Mouse (Mus musculus) brain, adult 2 months (tissue): Measurements from ENCODE around the gene Tcf7l2.

ENCODE experiments used
- DNase-seq: peaks from one replicate; pipeline ENCODE4 v3.0.0; 2011; ENCODE audit warnings: low read depth, low spot score

The Tcf7l2 gene

DNA sequence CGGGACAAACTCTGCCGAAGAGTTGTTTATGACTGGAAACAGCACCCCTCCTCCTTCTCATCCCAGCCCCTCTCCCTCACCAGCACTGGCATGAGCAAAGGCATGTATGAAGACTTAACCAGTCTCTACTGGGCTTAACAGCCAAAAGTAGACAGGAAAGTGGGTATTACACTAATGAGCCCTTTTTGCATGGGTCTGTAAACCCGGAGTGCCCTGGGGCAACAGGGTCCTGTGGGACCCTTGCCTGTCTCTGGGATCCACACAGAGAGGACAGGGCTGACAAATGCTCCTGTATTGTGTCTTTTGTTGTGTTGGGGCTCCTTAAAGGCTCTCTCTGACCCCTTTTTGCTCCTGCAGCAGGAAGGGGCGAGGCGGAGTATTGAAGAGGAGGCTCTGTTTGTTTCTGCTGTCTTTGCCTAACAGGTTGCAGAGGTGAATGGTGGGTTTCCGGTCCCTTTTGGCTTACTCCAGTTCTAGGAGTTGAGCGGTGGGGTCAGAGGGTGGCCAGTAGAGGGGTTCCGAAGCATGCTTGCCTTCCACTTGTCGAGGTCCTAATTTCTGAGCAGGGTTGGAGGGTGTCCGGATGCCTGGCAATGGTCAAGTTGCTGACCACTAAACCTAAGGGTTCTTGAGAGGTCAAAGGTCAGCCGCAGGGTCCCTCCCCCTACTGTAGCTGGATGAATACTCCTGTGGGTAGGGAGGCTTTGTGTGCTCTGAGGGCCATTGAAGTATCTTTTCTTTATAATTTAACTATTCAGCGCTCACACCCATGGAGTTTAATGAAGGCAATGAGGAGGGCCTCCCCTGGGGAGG is 161.2 kb downstream of the Tcf7l2 start:
- DNase-seq, result no peak

DNA sequence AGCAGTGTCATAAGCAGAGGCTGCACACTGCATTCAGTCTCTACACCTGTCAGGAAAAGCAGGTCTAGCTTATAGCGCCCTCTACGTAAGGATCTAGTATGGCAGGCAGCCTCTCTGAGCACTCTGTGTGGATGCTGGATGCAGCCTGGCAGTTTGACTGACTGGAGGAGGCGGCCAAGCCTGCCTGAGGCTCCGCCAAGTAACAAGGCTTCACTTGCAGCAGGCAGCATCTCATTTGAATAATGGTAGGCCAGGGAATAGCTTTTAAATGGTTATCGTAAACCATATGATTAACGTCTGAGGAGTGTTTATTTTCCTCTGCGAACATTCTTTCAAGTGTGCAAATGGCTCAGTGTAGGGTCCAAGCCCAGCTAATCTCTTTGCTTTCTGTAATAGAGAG is 167.4 kb downstream of the Tcf7l2 start:
- DNase-seq, result peak; percentile 64

DNA sequence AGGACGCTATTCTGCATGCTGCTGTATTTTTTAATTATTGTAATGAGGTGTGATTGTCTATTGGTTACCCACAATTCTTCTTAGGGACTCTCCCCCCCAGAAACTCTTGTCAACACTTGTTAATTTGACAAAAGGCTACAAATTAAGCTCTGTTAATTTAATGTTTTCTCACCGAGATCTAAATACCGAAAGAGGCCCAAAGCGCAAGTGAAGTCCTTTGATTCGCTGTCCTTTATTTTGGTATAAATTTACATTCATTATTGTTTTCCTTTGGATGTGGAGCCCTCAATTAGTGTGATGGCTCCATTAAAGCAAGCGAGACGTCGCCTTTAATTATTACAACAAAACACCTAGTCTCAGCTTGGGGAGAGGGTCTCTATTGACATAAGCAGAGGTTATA is 170.3 kb downstream of the Tcf7l2 start:
- no peak for DNase-seq

DNA sequence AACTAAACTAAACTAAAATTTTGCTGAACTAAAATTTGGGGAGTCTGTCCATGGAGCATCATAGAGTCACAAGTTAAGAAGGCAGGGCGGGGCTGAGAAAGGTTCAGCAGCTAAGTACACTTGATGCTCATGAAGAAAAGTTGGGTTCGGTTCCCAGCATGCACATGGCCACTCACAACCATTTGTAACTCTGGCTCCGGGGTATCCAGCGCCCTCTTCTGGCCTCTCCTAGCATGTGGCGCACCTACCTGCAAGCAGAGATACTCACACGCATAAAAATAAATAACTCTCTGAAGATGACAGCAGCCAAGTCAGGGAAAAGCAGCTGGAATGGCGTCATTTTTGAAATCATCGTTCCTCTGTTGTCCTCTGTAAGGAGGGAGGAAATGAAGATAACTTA is 171.2 kb downstream of the Tcf7l2 start:
- DNase-seq, result no peak

DNA sequence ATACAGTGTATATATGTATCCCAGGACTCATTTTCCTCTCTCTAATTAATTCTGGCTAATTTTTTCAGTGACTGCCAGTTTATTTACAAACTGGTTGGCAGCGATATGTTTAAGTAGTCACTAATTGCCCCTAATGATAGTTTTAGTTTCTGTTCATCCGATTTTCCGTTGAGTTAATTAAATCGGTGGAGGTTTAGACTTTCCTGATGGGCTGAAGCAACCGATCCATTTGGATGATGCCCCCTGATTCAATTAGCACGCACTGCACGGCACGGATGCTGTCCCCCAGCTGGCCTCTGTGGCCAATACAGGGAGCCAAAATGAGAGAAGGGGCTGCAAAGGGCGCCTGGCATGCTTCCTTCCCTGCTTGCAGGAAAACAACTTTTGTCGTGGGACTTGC is 172.0 kb downstream of the Tcf7l2 start:
- DNase-seq, result no peak

DNA sequence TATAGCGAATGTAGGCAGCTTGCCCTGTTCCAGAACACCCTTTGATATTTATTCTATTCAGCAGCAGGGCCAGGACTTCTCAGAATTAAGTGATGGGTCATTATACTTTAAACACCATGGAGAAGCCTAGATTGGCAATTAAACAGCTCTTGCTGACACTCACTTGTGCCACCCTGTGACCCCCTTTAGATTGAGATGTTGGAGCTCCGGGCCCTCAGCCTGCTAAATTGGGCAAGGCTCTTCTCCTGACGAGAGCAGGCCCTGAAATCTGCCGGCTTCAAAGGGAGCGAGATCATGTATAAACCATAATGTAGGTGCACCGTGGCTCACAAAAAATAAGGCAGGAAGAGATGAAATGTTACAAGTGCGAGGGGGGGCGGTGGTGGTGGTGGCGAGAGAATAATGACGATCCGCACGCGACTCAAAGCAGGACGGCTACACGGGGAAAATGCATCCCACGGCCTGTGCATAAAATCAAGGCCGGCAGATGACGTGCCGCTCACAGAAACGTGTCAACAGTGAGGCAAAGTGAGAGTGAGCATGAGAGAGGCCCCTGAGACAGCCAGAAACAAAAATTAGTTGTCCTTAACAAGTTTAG is 173.1 kb downstream of the Tcf7l2 start:
- peak; percentile 20 for DNase-seq

DNA sequence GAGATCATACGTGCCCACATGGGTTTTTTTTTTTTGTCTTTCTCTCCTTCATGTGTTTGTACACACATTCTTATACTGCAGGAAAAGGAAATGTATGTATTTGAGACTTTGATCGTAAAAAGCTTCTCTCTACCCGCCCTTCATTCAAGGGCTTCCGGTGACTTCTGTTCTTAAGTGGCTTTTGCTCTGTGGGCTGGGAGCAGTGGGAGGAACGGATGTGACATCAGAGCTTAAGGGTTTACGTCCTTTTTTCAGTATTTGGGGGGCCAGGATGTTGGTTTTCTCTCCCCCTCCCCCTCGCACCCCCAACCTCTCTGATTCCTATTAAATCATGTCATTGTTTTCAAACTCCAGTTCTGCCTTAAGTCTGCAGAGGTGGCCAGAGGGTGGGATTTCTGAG is 173.9 kb downstream of the Tcf7l2 start:
- DNase-seq, result no peak

DNA sequence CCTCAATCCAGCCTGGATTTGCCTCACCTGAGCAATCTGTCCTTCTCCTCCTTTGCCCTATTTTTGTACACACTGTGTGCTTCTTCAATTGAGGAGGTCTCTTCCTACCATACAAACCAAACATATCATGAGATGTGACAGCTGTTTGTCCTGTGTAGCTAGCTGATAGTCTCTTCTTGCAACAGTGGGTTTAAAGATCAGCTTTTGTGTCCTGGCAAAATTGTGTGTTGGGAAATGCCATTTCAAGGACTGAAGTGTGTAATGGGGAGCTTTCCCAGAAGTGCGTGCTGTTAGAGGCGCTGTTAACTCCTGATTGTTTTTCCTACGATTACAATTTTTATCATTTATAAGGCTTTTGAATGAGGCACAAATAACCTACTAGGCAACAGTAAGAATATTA is 174.6 kb downstream of the Tcf7l2 start:
- DNase-seq, result no peak

DNA sequence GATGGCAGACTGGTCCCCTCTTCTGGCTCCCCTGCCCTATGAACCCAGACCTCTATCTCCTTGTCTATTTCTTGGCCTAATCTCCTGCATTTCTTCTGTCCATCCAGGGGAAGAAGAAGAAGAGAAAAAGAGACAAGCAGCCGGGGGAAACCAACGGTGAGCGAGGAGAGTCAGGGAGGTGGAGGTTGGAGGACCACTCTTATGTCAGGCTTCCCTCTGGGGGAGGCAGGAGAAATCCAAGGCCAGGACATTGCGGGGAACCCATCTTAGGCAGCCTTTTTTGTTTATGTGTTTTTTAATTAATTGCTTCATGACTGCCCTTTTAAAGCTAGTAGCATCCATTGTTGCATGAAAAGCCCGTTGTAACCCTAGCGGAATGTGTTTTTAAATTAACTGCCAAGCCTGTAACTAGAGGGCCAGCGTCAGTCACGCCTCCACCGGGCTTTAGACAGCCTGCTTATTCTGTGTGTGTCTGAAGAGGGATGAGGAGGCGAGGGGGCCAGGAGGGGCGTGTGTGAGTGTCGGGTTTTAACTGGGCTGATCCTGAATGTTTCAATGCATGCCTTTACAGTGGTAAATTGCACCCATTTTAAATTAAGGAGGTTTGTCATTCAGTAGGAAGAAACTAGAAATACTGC is 182.3 kb downstream of the Tcf7l2 start:
- no peak for DNase-seq

DNA sequence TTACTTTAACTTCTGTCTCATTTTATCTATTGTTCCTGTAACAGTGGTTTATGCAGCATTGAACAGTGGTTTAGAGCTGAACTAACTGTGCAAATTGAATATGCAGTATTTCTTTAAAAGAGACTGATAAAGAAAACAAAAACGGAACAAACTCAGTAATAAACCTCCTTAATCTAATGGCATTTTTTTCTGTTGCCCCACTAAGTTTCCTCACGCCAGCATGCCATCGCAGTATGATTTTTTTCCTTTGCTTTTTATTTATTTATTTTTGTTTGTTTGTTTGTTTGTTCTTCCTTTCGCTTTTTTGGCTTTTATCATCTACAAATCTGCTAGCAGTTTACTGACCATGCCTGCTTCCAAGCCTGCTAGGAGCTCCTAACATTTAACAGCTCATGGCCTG is 183.2 kb downstream of the Tcf7l2 start:
- no peak for DNase-seq

DNA sequence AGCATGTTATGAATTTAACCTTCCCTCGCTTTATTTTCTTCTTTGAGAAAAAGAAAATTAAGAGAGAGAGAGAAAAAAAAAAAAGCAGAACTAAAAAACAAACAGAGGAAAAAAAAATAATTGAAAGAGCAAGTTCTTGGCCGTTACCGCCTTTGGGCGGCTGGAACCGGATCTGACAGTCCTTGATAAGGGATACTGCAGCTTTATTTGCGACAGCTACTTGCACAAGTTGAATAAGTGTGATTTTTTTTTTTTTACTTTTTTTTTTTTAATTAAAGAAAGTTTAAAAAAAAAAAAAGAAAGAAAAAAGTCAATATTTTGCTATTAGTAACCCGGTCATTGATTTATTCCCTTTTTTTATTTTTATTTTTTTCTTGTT is 183.8 kb downstream of the Tcf7l2 start:
- DNase-seq, result no peak

DNA sequence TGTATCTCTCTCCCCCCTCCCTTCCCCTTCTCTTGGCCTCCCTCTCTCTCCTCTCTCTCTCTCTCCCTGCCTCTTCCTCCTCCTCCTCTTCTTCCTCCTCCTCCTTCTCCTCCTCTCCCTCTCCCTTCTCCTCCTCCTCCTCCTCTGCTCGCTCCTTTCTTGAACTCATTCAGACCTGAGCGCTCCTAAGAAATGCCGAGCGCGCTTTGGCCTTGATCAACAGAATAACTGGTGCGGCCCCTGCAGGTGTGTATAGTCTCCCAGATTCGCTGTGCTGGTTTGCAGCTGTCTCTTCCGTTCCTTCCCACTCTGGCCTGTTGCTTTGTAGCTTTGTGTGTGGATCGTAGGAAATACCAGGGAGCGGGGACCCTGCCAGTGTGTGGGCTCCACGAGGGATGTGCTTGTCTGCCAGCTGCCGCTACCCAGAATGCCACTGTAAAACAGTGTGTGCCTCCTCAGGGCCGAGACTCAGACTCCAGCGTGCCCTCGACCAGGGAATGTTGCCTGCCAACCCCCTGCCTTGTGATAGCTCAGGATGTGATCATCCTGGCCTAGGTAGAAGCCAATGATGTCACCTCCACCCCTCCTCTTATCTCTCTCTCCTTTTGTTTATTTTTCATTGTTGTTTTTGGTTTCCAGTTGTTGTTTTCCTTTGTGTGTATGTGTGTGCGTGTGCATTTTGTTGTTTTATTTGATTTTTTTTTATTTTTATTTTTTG is 184.3 kb downstream of the Tcf7l2 start:
- no peak for DNase-seq

DNA sequence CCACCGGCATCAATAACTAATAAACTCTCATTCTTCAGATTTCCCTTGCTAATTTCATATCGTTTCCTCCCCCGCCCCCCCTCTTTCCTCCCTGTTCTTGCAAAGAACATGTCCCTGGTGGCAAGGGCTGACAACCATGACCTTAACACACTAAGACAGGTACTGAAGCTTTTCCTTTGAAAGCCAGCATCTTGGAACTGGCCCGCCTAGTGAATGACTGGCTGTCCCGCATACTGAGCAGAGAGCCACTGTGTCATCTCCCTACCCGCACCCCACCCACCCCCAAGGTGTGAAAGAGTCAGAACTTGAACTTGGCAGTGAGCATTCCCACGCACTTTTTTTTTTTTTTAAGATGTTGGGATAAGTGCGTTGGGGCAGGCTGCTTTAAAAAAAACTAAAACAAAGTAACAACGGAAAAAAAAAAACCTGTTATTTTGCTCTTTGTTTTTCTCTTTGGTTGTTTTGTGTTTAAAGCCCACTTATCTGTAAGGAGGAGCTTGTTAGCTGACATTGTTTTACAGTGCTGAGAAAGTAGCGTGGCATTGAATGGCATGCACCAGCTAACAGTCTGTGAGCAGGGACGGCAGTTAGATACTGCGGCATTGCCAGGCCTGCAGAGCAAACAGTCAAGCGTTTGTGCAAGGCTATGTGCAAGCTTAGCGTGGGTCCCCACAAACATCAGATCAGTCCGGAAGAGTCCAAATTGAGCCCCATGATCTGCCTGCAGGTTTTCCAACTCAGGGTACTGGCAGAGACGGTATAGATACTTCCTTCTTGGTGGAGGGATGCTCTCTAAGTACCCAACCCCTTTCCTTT is 185.4 kb downstream of the Tcf7l2 start:
- DNase-seq, result no peak

DNA sequence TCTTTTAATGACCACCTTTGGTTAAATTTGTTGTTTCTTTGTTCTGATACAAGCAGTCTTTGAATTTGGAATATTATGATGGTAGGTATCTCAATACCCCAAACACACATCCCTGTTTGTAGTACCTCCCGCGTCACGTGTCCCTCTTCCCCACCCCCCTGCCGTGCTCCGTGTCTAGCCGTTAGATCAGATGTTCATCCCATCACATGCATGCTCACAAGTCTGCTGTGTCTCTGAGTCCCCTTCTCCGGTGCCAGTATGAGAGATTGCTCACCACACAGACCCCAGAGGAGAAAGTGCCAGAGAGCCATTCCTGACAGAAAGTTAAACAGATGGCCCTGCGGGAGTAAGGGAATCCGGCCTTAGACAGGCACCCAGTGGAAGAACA is 186.0 kb downstream of the Tcf7l2 start:
- DNase-seq, result no peak

DNA sequence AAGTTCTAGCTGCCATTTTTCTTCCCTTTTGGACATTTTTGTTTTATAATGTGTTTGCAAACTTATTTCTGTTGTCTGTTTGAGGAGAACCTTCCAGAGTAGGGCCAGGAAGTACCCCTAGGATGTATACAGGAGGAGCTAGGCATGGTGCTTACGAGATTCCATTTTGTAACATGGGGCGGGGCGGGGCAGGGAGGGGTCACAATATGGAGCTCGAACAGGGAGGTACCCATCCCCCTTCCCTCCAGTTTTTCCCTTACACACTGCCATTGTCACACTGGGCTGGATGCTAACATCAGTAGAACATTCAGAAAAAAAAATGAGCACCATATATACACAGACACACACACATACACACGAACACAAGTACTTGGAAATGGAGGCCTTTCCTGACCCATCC is 187.1 kb downstream of the Tcf7l2 start:
- DNase-seq, result no peak

DNA sequence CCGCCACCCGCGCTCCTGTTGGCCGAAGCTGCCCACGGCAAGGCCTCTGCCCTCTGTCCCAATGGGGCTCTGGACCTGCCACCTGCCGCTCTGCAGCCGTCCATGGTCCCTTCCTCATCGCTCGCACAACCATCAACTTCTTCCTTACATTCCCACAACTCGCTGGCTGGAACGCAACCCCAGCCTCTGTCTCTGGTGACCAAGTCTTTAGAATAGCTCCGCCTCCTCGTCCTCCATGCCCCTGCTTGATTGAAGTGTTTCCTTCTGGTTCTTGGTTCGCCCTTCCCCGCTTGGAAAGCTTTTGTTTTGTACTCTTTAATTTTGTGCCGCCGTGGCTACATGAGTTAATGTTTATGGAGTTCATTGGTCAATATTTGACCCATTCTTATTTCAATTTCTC is 190.0 kb downstream of the Tcf7l2 start:
- DNase-seq, result no peak

DNA sequence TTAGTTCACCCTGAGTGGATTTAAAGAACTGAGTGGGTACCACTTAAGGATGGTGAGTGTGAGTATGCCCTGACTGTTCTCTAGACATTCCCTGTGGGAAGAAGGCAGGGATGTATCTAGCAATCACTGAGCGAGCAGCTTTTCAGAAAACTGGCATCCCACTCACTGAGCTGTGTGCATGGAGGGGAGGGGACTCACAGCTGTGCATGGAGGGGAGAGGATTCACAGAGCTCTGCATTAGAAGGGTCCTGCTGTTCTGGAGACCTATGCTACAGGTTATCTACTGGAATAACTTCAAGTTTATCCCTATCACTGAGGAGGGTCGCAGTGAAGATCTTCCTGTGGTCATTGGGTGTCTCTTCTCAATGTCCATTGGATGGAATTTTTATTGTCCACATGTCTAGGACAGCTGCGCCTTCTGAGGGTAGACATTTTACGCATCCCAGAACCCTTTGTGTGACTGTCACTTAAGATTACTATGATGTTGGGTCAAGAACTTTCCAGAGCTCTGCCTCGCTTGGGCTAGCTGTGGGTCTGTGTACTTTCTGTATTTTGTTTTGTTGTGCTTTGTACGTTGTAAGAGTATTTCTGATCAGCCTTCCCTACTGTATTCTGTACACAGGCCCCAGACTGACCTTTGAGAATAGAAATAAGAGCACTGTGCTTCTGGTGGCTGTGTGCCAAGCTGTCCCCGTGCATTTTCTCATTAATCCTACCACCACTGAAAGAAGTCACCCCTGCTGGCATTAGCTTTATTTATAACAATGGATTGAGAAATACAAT is 192.5 kb downstream of the Tcf7l2 start:
- DNase-seq, result peak; percentile 15

DNA sequence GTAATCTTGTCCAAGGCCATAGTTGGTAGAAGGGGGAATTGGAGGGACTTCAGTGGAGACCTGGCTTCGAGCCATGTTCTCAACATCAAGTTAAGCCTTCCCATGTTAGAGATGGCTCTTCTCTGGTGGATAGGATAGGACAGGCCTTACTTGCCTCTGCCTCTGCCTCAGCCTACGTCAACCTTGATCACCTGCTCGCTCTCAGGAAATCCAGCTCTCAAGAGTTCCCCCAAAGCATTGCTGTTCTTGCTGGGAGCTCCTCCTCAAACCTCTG is 193.0 kb downstream of the Tcf7l2 start:
- no peak for DNase-seq

DNA sequence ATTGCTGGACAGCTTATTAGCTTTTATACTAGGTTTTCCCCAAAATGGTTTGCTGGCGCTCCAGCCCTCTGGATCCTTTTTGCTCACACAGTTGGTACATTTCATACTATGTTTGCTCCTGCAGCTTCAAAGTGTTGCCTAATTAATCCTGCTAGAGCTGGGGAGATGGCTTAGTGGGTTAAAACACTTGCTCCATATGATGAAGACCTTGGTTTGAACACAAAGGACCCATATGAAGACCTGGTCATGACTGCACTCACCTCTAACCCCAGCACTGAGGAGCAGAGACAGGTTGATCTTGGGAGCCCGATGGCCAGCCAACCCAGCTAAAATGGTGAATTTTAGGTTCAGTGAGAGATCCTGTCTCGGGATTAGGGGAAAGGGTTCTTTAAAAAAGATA is 195.4 kb downstream of the Tcf7l2 start:
- DNase-seq, result no peak

DNA sequence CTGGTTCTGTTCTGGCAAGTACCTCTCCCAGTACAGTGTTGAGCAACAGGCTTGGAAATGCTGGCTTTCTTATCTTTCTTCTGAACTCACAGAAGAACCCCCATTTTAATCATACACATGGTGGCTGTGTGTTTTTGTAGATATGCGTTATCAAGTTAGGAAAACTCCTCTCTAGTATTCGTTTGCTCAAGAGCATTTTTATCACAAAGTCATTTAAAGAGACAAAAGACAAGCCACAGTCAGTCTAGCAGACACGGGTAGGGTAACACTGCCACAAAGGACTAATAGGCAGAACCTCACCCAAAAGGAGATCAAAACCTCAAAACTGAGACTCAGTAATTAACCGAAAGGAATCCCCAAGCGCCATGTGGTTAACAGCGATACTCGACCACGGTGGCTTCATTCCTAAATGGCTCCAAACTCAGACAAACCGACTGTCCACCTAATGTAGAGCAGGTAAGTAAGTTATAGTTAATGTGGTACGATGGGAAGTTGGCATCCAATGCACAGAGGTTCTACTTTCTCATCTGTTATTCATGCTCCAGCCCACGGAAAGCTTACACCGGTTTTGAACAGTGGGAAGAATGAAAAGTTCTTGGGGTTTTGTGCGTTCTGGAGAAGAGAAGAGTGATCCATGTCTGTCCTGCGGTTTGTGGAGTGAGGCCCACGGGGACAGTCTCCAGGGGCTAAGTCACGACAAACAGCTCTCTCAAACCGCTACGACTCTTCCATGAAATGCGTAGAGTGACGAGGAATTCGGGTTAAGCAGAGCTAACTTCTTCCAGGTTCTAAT is 196.8 kb downstream of the Tcf7l2 start:
- no peak for DNase-seq
